Mouse (Mus musculus): ENCODE measurements around the gene 1700023F06Rik. TPM values are rescaled to one million over a fixed set of nuclear protein-coding genes. Genes with fewer than 3 reads are reported as not detected.
A peak's percentile ranks its signal among the peaks of the same experiment; 100 is the strongest.

The 1700023F06Rik gene
- total and polyA plus RNA-seq, 2 experiments, result not detected

GRCm38 (mm10) chr11:103158621-103159478 is 49.5 kb downstream of the 1700023F06Rik start:
- H3K4me3 ChIP-seq (ENCODE audit: insufficient read depth, low read depth, low read length), result peak overlapping the region; percentile 44
- H3K9ac ChIP-seq (ENCODE audit: low read depth, low read length), result peak overlapping the region; percentile 46
- H3K79me2 ChIP-seq (ENCODE audit: control insufficient read depth, insufficient read depth, low read length), result no peaks in the 10 kb centered on the region
- H3K27ac ChIP-seq (replicated peaks; ENCODE audit: insufficient read depth, low read depth, low read length), result peak overlapping the region; percentile 37
- no peaks in the 10 kb centered on the region for H3K27me3 ChIP-seq (ENCODE audit: control insufficient read depth, insufficient read depth, low read length)
- DNase-seq (ENCODE audit: extremely low read depth, low read depth, low spot score), result peak; percentile 76
- peaks cover 9% of the 10 kb centered on the region; the same call in 1 of the 2 replicates for H3K4me1 ChIP-seq (ENCODE audit: control insufficient read depth, insufficient read depth, low read length)
- peak; percentile 99 for TF ChIP-seq CTCF (IDR thresholded peaks at IDR 0.05; ENCODE audit: low read depth, low read length)
- no peak for TF ChIP-seq POLR2A (IDR thresholded peaks at IDR 0.05; ENCODE audit: extremely low read depth, insufficient read depth, low read length)
- 2% methylated on average over 25 of the region's 25 CpGs for WGBS
- no peaks in the 10 kb centered on the region for H3K36me3 ChIP-seq (ENCODE audit: control insufficient read depth, insufficient read depth, low read length)

DNA sequence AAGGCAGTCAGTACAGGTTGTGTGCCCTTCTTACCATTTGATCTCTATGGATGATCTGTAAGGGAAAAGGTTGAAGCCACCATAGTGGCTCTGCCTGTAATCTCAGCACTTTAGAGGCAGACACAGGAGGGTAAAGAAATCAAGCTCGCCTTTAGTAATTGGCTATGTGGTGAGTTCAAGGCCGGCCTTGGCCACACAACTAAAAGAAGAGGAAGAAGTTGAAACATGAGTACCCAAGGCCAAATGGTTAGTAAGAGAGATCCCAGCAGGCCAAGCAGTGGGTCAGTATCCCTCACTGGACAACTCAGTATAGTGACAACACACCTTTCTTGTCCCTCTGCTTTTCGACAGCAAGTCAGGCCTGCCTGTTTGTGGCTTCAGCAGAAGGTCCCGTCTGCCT is 58.6 kb downstream of the 1700023F06Rik start:
- no peaks in the 10 kb centered on the region for H3K36me3 ChIP-seq (ENCODE audit: control insufficient read depth, insufficient read depth, low read length)
- TF ChIP-seq POLR2A (IDR thresholded peaks at IDR 0.05; ENCODE audit: extremely low read depth, insufficient read depth, low read length), result no peak
- TF ChIP-seq CTCF (IDR thresholded peaks at IDR 0.05; ENCODE audit: low read depth, low read length), result no peak
- no peak overlapping the region for H3K27ac ChIP-seq (replicated peaks; ENCODE audit: insufficient read depth, low read depth, low read length)
- DNase-seq (ENCODE audit: extremely low read depth, low read depth, low spot score), result no peak
- no peaks in the 10 kb centered on the region for H3K4me1 ChIP-seq (ENCODE audit: control insufficient read depth, insufficient read depth, low read length)
- no peaks in the 10 kb centered on the region for H3K27me3 ChIP-seq (ENCODE audit: control insufficient read depth, insufficient read depth, low read length)
- no peaks in the 10 kb centered on the region for H3K79me2 ChIP-seq (ENCODE audit: control insufficient read depth, insufficient read depth, low read length)
- 95% methylated on average over 4 of the region's 4 CpGs for WGBS
- no peak overlapping the region for H3K9ac ChIP-seq (ENCODE audit: low read depth, low read length)
- no peak overlapping the region for H3K4me3 ChIP-seq (ENCODE audit: insufficient read depth, low read depth, low read length)

Other genes starting within 250 kb of the 1700023F06Rik start
- 16.8 and 23.9 TPM in 2 replicates for gene Nmt1, start 180.4 kb downstream of the 1700023F06Rik start, total RNA-seq (2014; rRNA removed)
- 34.1 and 34.3 TPM in 2 replicates for gene Nmt1, start 180.4 kb downstream of the 1700023F06Rik start, polyA plus RNA-seq (2012; rRNA removed)
- 23.9 and 30.9 TPM in 2 replicates for gene Dcakd, start 180.2 kb downstream of the 1700023F06Rik start, total RNA-seq (2014; rRNA removed)
- 45.8 and 46.3 TPM in 2 replicates for gene Dcakd, start 180.2 kb downstream of the 1700023F06Rik start, polyA plus RNA-seq (2012; rRNA removed)
- 0.54 and 1.0 TPM in 2 replicates for gene Plcd3, start 106.9 kb downstream of the 1700023F06Rik start, total RNA-seq (2014; rRNA removed)
- 0.31 and 2.0 TPM in 2 replicates for gene Plcd3, start 106.9 kb downstream of the 1700023F06Rik start, polyA plus RNA-seq (2012; rRNA removed)
- gene Acbd4, start 106.9 kb downstream of the 1700023F06Rik start, total RNA-seq (2014; rRNA removed), result 56.3 and 64.4 TPM in 2 replicates
- gene Acbd4, start 106.9 kb downstream of the 1700023F06Rik start, polyA plus RNA-seq (2012; rRNA removed), result 66.6 and 83.9 TPM in 2 replicates
- 10.2 and 10.5 TPM in 2 replicates for gene Hexim1, start 92.3 kb downstream of the 1700023F06Rik start, total RNA-seq (2014; rRNA removed)
- gene Hexim1, start 92.3 kb downstream of the 1700023F06Rik start, polyA plus RNA-seq (2012; rRNA removed), result 12.1 and 13.5 TPM in 2 replicates
- 1.3 and 1.8 TPM in 2 replicates for gene Hexim2, start 76.1 kb downstream of the 1700023F06Rik start, total RNA-seq (2014; rRNA removed)
- gene Hexim2, start 76.1 kb downstream of the 1700023F06Rik start, polyA plus RNA-seq (2012; rRNA removed), result 1.6 and 1.9 TPM in 2 replicates
- gene Fmnl1, start 37.5 kb downstream of the 1700023F06Rik start, total RNA-seq (2014; rRNA removed), result 0.46 and 0.74 TPM in 2 replicates
- gene Fmnl1, start 37.5 kb downstream of the 1700023F06Rik start, polyA plus RNA-seq (2012; rRNA removed), result 0.86 and 2.2 TPM in 2 replicates
- not detected in 2 replicates for gene Spata32, start 9.9 kb upstream of the 1700023F06Rik start, total RNA-seq (2014; rRNA removed)
- not detected in 2 replicates for gene Spata32, start 9.9 kb upstream of the 1700023F06Rik start, polyA plus RNA-seq (2012; rRNA removed)
- gene Map3k14, start 58.9 kb upstream of the 1700023F06Rik start, total RNA-seq (2014; rRNA removed), result 1.4 and 2.2 TPM in 2 replicates
- gene Map3k14, start 58.9 kb upstream of the 1700023F06Rik start, polyA plus RNA-seq (2012; rRNA removed), result 2.0 and 2.1 TPM in 2 replicates
- gene Arhgap27, start 155.1 kb upstream of the 1700023F06Rik start, total RNA-seq (2014; rRNA removed), result 0.55 and 1.2 TPM in 2 replicates
- gene Arhgap27, start 155.1 kb upstream of the 1700023F06Rik start, polyA plus RNA-seq (2012; rRNA removed), result 1.6 and 3.0 TPM in 2 replicates
- 3.5 and 6.0 TPM in 2 replicates for gene Plekhm1, start 204.1 kb upstream of the 1700023F06Rik start, total RNA-seq (2014; rRNA removed)
- 8.0 and 9.8 TPM in 2 replicates for gene Plekhm1, start 204.1 kb upstream of the 1700023F06Rik start, polyA plus RNA-seq (2012; rRNA removed)